Mouse (Mus musculus): Measurements from ENCODE around the gene Heg1.

Gene Heg1

DNA sequence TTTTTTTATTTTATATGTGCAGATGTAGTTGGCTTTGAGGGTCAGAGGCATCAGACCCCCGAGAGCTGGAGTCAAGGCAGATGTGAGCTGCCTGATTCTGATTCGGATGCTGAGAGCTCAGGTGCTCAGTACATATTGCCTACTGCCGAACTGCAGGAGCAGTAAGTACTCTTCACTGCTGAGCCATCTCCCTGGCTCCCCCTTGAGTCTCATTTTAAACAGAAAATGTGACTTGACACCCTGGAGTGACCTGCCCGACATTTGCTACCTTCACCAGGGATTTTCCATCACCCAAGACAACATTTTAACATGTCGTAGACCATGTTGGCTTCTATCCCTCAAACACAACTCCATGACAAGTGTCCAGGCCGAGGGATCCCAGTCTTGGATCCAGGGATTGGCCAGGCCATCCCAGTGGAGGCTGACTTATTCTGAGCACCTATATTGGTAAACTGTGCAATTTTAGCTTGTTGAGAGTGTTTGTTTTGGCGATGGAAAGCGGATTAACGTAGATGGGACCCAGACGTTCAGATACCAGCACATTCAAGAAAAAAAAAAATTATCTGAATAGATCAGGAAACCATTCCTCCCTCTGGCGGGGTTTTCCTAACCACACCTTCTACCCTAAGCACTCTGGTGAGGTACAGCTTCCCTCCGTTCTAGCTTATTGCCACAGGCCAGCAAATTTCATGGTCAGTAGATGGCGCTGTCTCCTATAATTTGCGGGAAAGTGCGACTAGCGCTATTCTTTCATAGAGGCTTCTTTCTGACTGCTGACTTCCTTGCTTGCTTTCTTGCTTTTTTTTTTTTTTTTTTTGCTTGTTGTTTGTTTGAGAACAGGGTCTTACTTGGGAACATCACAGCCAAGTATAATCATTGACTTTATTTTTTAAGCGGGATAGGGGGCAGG, 136.4 kb downstream of the Heg1 start:
- peak; percentile 60 for DNase-seq (ENCODE audit: extremely low read depth, low read depth)

Data from MEL-GATA-1-ER (cell line).